Mouse (Mus musculus) kidney, postnatal 14 days (tissue): ENCODE measurements around the gene Nnat.

Experiments
- DNase-seq: peaks from one replicate; pipeline ENCODE4 v3.0.0; 2022; ENCODE audit warnings: mixed read lengths

Gene Nnat

GRCm38 (mm10) chr2:157607542-157608236 lies 47.8 kb downstream of the Nnat start:
- DNase-seq = no peak

DNA sequence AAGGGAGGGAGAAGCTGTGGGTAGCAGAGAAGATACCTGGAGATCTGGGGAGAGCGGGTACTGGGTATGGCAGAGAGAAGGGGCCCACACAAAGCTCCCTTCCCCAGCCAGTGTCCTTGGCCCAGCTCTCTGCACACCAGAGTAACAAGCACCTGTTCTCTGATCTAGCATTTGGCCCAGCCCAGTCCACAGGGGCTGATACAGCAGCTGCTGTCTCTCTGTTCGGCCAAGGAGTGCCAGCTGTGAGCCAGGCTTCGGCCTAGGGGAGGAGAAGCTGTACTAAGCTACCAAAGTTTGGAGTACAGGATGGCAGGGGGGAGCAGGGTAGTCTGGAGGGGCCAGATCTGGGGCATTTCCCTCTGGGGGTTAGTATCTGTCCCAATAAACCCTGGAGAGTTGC lies 51.9 kb downstream of the Nnat start:
- DNase-seq = no peak
